Mouse (Mus musculus) neural tube, embryonic 11.5 days (tissue): Measurements from ENCODE around the gene Polr2f. TPM values are rescaled to one million over a fixed set of nuclear protein-coding genes. Genes with fewer than 3 reads are reported as not detected.

Experiments
- ATAC-seq: fragments of 200-750 bp; cut with Nextera tagmentation; 2 replicates; pipeline ENCODE4 v1.8.0; 2017; ENCODE audit warnings: moderate number of reproducible peaks, mild to moderate bottlenecking, moderate TSS enrichment, moderate library complexity; ENCODE audit not compliant: insufficient read depth, low FRiP score, low TSS enrichment
- DNase-seq: peaks from one replicate; pipeline ENCODE4 v3.0.0-alpha.2; 2015; ENCODE audit warnings: low spot score
- H3K27ac ChIP-seq: fragments of 300-500 bp; sonication (generic); 2 replicates; pipeline ENCODE4 v1.5.1; 2014; ENCODE audit warnings: low read depth, mild to moderate bottlenecking, low read length
- H3K27me3 ChIP-seq: fragments of 300-500 bp; sonication (generic); 2 replicates; pipeline ENCODE4 v1.6.1; 2014; ENCODE audit warnings: mild to moderate bottlenecking, low read length, mixed read lengths; ENCODE audit not compliant: control insufficient read depth, insufficient read depth
- H3K36me3 ChIP-seq: fragments of 300-500 bp; sonication (generic); 2 replicates; pipeline ENCODE4 v1.6.1; 2014; ENCODE audit warnings: mild to moderate bottlenecking, low read length, moderate library complexity, mixed read lengths; ENCODE audit not compliant: control insufficient read depth, insufficient read depth
- H3K4me1 ChIP-seq: fragments of 300-500 bp; sonication (generic); 2 replicates; pipeline ENCODE4 v1.6.1; 2014; ENCODE audit warnings: low read length, mixed read lengths; ENCODE audit not compliant: control insufficient read depth, insufficient read depth
- H3K4me2 ChIP-seq: fragments of 300-500 bp; sonication (generic); 2 replicates; pipeline ENCODE4 v1.6.1; 2014; ENCODE audit warnings: low read depth, mild to moderate bottlenecking, moderate library complexity
- H3K4me3 ChIP-seq: fragments of 300-500 bp; sonication (generic); 2 replicates; pipeline ENCODE4 v1.5.1; 2014; ENCODE audit warnings: low read depth, low read length
- H3K9ac ChIP-seq: fragments of 300-500 bp; sonication (generic); 2 replicates; pipeline ENCODE4 v1.6.1; 2014; ENCODE audit warnings: mild to moderate bottlenecking, low read length
- H3K9me3 ChIP-seq: fragments of 300-500 bp; sonication (generic); 2 replicates; pipeline ENCODE4 v1.6.1; 2016; ENCODE audit warnings: low read length; ENCODE audit not compliant: control insufficient read depth
- WGBS: fragments of 180-500 bp; shearing (Covaris S2); extraction: QIAGEN DNeasy Blood & Tissue Kit; methylation state at CpG from one replicate; pipeline ENCODE4 v1.1.7; 2014; 5-methylcytosine and 5-hydroxymethylcytosine counted together
- polyA plus RNA-seq: library from polyadenylated mRNA; unstranded; fragments of >200 nt; fragmentation: Nextera tagmentation; extraction: Ambion mirVana; gene quantifications from 2 replicates; pipeline ENCODE4 v1.2.1, GENCODE M21; 2014

The Polr2f gene
- polyA plus RNA-seq, 1 experiment from 2014 or later: 301 TPM

GRCm38 (mm10) chr15:79199390-79199976, 58.7 kb downstream of the Polr2f start:
- no peak for ATAC-seq

More at GRCm38 (mm10) chr15:79199390-79199976, 58.7 kb downstream of the Polr2f start:
- Histone ChIP-seq H3K4me3 (no peak overlapping the region), H3K9ac (no peak overlapping the region), H3K27ac (no peak overlapping the region), H3K36me3 (no peaks in the 10 kb centered on the region), H3K9me3 (no peaks in the 10 kb centered on the region), H3K27me3 (no peaks in the 10 kb centered on the region), H3K4me2 (no peak overlapping the region), H3K4me1 (peaks cover 17% of the 10 kb centered on the region)
- whole genome bisulfite sequencing: 92% methylated on average over 12 of the region's 12 CpGs
- DNase-seq: no peak

Other genes with a start within 250 kb of the Polr2f start
- gene Gm49510, start 241.3 kb upstream of the Polr2f start, polyA plus RNA-seq: 0.27 TPM in 1 of 2 replicates, not detected in the other
- 14.4 and 15.3 TPM in 2 replicates for gene Sh3bp1, start 241.2 kb upstream of the Polr2f start, polyA plus RNA-seq
- gene Pdxp, start 227.1 kb upstream of the Polr2f start, polyA plus RNA-seq: 34.9 and 36.0 TPM in 2 replicates
- 263 and 311 TPM in 2 replicates for gene Lgals1, start 214.3 kb upstream of the Polr2f start, polyA plus RNA-seq
- 55.9 and 58.8 TPM in 2 replicates for gene Nol12, start 206.1 kb upstream of the Polr2f start, polyA plus RNA-seq
- 42.4 and 46.4 TPM in 2 replicates for gene Triobp, start 193.3 kb upstream of the Polr2f start, polyA plus RNA-seq
- 289 and 340 TPM in 2 replicates for gene H1f0, start 112.6 kb upstream of the Polr2f start, polyA plus RNA-seq
- gene Galr3, start 99.1 kb upstream of the Polr2f start, polyA plus RNA-seq: not detected in 2 replicates
- 59.5 and 65.6 TPM in 2 replicates for gene Ankrd54, start 78.1 kb upstream of the Polr2f start, polyA plus RNA-seq
- gene Eif3l, start 65.8 kb upstream of the Polr2f start, polyA plus RNA-seq: 250 and 259 TPM in 2 replicates
- 6.8 and 7.9 TPM in 2 replicates for gene Micall1, start 32.1 kb upstream of the Polr2f start, polyA plus RNA-seq
- 8.8 and 9.4 TPM in 2 replicates for gene 1700088E04Rik, start 244 bp downstream of the Polr2f start, polyA plus RNA-seq
- gene Sox10, start 24.2 kb downstream of the Polr2f start, polyA plus RNA-seq: 25.3 and 32.9 TPM in 2 replicates
- 27.3 and 28.8 TPM in 2 replicates for gene Pick1, start 88.2 kb downstream of the Polr2f start, polyA plus RNA-seq
- gene Gm49486, start 88.4 kb downstream of the Polr2f start, polyA plus RNA-seq: 0.38 and 0.49 TPM in 2 replicates
- not detected in 2 replicates for gene Slc16a8, start 113.8 kb downstream of the Polr2f start, polyA plus RNA-seq
- 1.9 and 2.3 TPM in 2 replicates for gene Baiap2l2, start 144.5 kb downstream of the Polr2f start, polyA plus RNA-seq
- 21.9 and 22.9 TPM in 2 replicates for gene Pla2g6, start 187.4 kb downstream of the Polr2f start, polyA plus RNA-seq
- 1.2 and 2.9 TPM in 2 replicates for gene Maff, start 205.6 kb downstream of the Polr2f start, polyA plus RNA-seq